Mouse (Mus musculus): Measurements from ENCODE around the gene Gng7.

GRCm38 (mm10) chr10:81026857-81027256 is 12.1 kb upstream of the Gng7 start:
- no peak for TF ChIP-seq CTCF (IDR thresholded peaks at IDR 0.05; ENCODE audit: low read depth, low read length)
- no peak for TF ChIP-seq POLR2A (IDR thresholded peaks at IDR 0.05; ENCODE audit: insufficient read depth, low read length)
- no peak for TF ChIP-seq EP300 (IDR thresholded peaks at IDR 0.05; ENCODE audit: insufficient read depth, low read depth, low read length)
